Mouse (Mus musculus) MEL (cell line): Measurements from ENCODE around the gene Prelid3b. TPM values are rescaled to one million over a fixed set of nuclear protein-coding genes. Genes with fewer than 3 reads are reported as not detected.

Experiments
- DNase-seq: peaks from one replicate; pipeline ENCODE4 v3.0.0; 2011; ENCODE audit warnings: low read depth, low spot score
- H3K27ac ChIP-seq: 2 replicates; pipeline ENCODE4 v1.5.1; 2012; ENCODE audit warnings: low read depth, mild to moderate bottlenecking, control low read depth, low read length, moderate library complexity; ENCODE audit not compliant: control insufficient read depth
- H3K27me3 ChIP-seq, 2 experiments: fragments of 150-350 bp in 1 of 2; sonication (generic) in 1 of 2; 2 replicates each; pipeline ENCODE4 v1.6.1; 2012; ENCODE audit warnings: low read length in 2 of 2, mild to moderate bottlenecking in 2 of 2, improper control_type of control experiment in 1 of 2, moderate library complexity in 1 of 2; ENCODE audit not compliant: insufficient read depth in 2 of 2, control insufficient read depth in 1 of 2
- H3K36me3 ChIP-seq, 2 experiments: 2 replicates each; pipeline ENCODE4 v1.6.1; 2012 to 2014; ENCODE audit warnings: low read length in 2 of 2, improper control_type of control experiment in 1 of 2, inconsistent platforms in 1 of 2, mild to moderate bottlenecking in 1 of 2; ENCODE audit not compliant: insufficient read depth in 2 of 2, control insufficient read depth in 1 of 2
- H3K4me1 ChIP-seq, 2 experiments: fragments of 150-350 bp in 1 of 2; sonication (generic) in 1 of 2; 2 replicates each; pipeline ENCODE4 v1.6.1; 2012; ENCODE audit warnings: low read length in 2 of 2, improper control_type of control experiment in 1 of 2, mild to moderate bottlenecking in 1 of 2; ENCODE audit not compliant: insufficient read depth in 2 of 2, control insufficient read depth in 1 of 2
- H3K4me3 ChIP-seq, 2 experiments: fragments of 150-350 bp in 1 of 2; sonication (generic) in 1 of 2; 2 replicates each; pipeline ENCODE4 v1.5.1; 2012; ENCODE audit warnings: low read depth in 2 of 2, low read length in 2 of 2, mild to moderate bottlenecking in 2 of 2, moderate library complexity in 2 of 2, control low read depth in 1 of 2, improper control_type of control experiment in 1 of 2; ENCODE audit not compliant: control insufficient read depth in 1 of 2, insufficient read depth in 1 of 2
- H3K79me2 ChIP-seq: 2 replicates; pipeline ENCODE4 v1.6.1; 2012; ENCODE audit warnings: mild to moderate bottlenecking, low read length, moderate library complexity; ENCODE audit not compliant: control insufficient read depth, poor library complexity, insufficient read depth
- H3K9ac ChIP-seq: 2 replicates; pipeline ENCODE4 v1.6.1; 2012; ENCODE audit warnings: low read depth, mild to moderate bottlenecking, control low read depth, low read length, moderate library complexity; ENCODE audit not compliant: control insufficient read depth, poor library complexity, severe bottlenecking
- H3K9me3 ChIP-seq: fragments of 150-350 bp; sonication (generic); replicated peaks from 2 replicates; pipeline ENCODE4 v1.6.1; 2012; ENCODE audit warnings: mild to moderate bottlenecking, low read length, improper control_type of control experiment, moderate library complexity; ENCODE audit not compliant: insufficient read depth
- CHD1 ChIP-seq: IDR thresholded peaks from 2 replicates; pipeline ENCODE4 v1.6.1; 2012; ENCODE audit warnings: low read depth, mild to moderate bottlenecking, inconsistent platforms, low read length, improper control_type of control experiment
- E2F4 ChIP-seq: IDR thresholded peaks from 2 replicates; pipeline ENCODE4 v1.6.1; 2011; ENCODE audit warnings: low read depth, low read length, improper control_type of control experiment, borderline replicate concordance
- EP300 ChIP-seq, 2 experiments: IDR thresholded peaks; 2 replicates each; pipeline ENCODE4 v1.6.1; 2011; ENCODE audit warnings: improper control_type of control experiment in 2 of 2, low read length in 2 of 2, low read depth in 1 of 2, mild to moderate bottlenecking in 1 of 2
- ETS1 ChIP-seq: IDR thresholded peaks from 2 replicates; pipeline ENCODE4 v1.6.1; 2012; ENCODE audit warnings: low read depth, mild to moderate bottlenecking, inconsistent platforms, low read length, improper control_type of control experiment, moderate library complexity
- HCFC1 ChIP-seq: IDR thresholded peaks from 2 replicates; pipeline ENCODE4 v1.6.1; 2012; ENCODE audit warnings: low read depth, mild to moderate bottlenecking, inconsistent platforms, low read length, improper control_type of control experiment, moderate library complexity
- JUND ChIP-seq: IDR thresholded peaks from 2 replicates; pipeline ENCODE4 v1.6.1; 2011; ENCODE audit warnings: low read depth, mild to moderate bottlenecking, improper control_type of control experiment, low read length
- KAT2A ChIP-seq: conservative IDR thresholded peaks from 2 replicates; pipeline ENCODE4 v1.6.1; 2012; ENCODE audit warnings: low read depth, low read length, improper control_type of control experiment, inconsistent platforms
- MAFK ChIP-seq: IDR thresholded peaks from 2 replicates; pipeline ENCODE4 v1.6.1; 2011; ENCODE audit warnings: low read depth, mild to moderate bottlenecking, low read length, improper control_type of control experiment, borderline replicate concordance
- MAZ ChIP-seq: IDR thresholded peaks from 2 replicates; pipeline ENCODE4 v1.6.1; 2012; ENCODE audit warnings: low read depth, mild to moderate bottlenecking, inconsistent platforms, low read length, improper control_type of control experiment
- MEF2A ChIP-seq: IDR thresholded peaks from 2 replicates; pipeline ENCODE4 v1.6.1; 2014; ENCODE audit warnings: low read depth, mild to moderate bottlenecking, inconsistent platforms, low read length, improper control_type of control experiment; ENCODE audit not compliant: poor library complexity, insufficient replicate concordance, severe bottlenecking; ENCODE audit errors: extremely low read depth
- MXI1 ChIP-seq: IDR thresholded peaks from 2 replicates; pipeline ENCODE4 v1.6.1; 2011; ENCODE audit warnings: mild to moderate bottlenecking, low read depth, low read length, improper control_type of control experiment
- MYB ChIP-seq: IDR thresholded peaks from 2 replicates; pipeline ENCODE4 v1.6.1; 2011; ENCODE audit warnings: mild to moderate bottlenecking, low read depth, low read length, improper control_type of control experiment
- POLR2AphosphoS2 ChIP-seq: IDR thresholded peaks from 2 replicates; pipeline ENCODE4 v1.6.1; 2011; ENCODE audit warnings: low read length, improper control_type of control experiment
- POLR2AphosphoS5 ChIP-seq: IDR thresholded peaks from 2 replicates; pipeline ENCODE4 v1.6.1; 2012; ENCODE audit warnings: low read depth, borderline replicate concordance, mild to moderate bottlenecking, inconsistent platforms, low read length, moderate library complexity, mixed read lengths
- TBP ChIP-seq: IDR thresholded peaks from 2 replicates; pipeline ENCODE4 v1.8.0; 2011; ENCODE audit warnings: low read depth, low read length, improper control_type of control experiment
- TCF12 ChIP-seq: IDR thresholded peaks from 2 replicates; pipeline ENCODE4 v1.6.1; 2014; ENCODE audit warnings: low read depth, mild to moderate bottlenecking, inconsistent platforms, low read length, improper control_type of control experiment, moderate library complexity
- USF2 ChIP-seq, 2 experiments: IDR thresholded peaks; 2 replicates each; pipeline ENCODE4 v1.6.1; 2011 to 2012; ENCODE audit warnings: improper control_type of control experiment in 2 of 2, low read length in 2 of 2, borderline replicate concordance in 1 of 2, inconsistent platforms in 1 of 2, low read depth in 1 of 2, mild to moderate bottlenecking in 1 of 2; ENCODE audit not compliant: insufficient read depth in 1 of 2
- ZKSCAN1 ChIP-seq: IDR thresholded peaks from 2 replicates; pipeline ENCODE4 v1.6.1; 2012; ENCODE audit warnings: low read depth, mild to moderate bottlenecking, inconsistent platforms, low read length, improper control_type of control experiment, moderate library complexity
- ZMIZ1 ChIP-seq: IDR thresholded peaks from 2 replicates; pipeline ENCODE4 v1.6.1; 2012; ENCODE audit warnings: low read depth, mild to moderate bottlenecking, inconsistent platforms, low read length, improper control_type of control experiment, moderate library complexity
- polyA plus RNA-seq, 2 experiments: library from polyadenylated mRNA; stranded (reverse) in 1 of 2; unstranded in 1 of 2; fragments of >175 nt in 1 of 2; fragments of >200 nt in 1 of 2; gene quantifications; 2 replicates each; pipeline versions ENCODE4 v1.2.1 to v1.2.4; 2012; ENCODE audit warnings: low replicate concordance in 2 of 2, low read depth in 1 of 2; ENCODE audit not compliant: insufficient read length in 2 of 2, insufficient read depth in 1 of 2, missing spikeins in 1 of 2
- total RNA-seq: library from RNA; depleted of rRNA; stranded (reverse); fragments of 300-350 nt; gene quantifications from 2 replicates; pipeline ENCODE4 v1.2.3, GENCODE M21; 2012

Prelid3b gene
- total and polyA plus RNA-seq, 3 experiments: 142 to 210 (median 189) TPM

DNA sequence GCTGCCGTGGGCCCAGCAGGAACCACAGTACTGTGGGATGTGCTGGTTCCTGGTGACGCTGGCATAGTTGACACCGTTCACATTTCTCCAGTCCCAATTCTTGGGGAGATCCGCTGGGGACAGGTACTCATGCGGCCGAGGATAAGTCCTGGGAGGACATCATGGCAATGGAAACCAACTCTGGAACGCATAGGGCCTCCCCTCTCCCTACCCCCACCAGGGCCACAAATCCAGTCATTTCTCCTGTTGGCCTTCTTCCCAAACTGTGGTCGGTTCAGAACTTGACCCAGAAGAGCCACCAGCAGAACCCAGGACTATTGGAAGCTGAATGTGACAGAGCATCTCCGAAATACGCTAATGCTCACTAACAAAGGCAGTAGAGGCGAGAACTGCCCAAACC is 34.7 kb downstream of the Prelid3b start:
- peak overlapping the region; percentile 83 to 96 for H3K4me3 ChIP-seq
- H3K9ac ChIP-seq: peak overlapping the region; percentile 63
- no peak for TF ChIP-seq MYB
- TF ChIP-seq E2F4: no peak
- TF ChIP-seq ZKSCAN1: no peak
- H3K79me2 ChIP-seq: peaks cover 4% of the 10 kb centered on the region; the same call in 1 of the 2 replicates
- no peaks in the 10 kb centered on the region for H3K27me3 ChIP-seq
- peaks cover 5 to 35% of the 10 kb centered on the region in 2 experiments; a peak in 3 of 4 replicates for H3K4me1 ChIP-seq
- DNase-seq: no peak
- no peak overlapping the region for H3K27ac ChIP-seq
- no peaks in the 10 kb centered on the region for H3K9me3 ChIP-seq
- peaks cover 0 to 16% of the 10 kb centered on the region in 2 experiments; a peak in 2 of 4 replicates for H3K36me3 ChIP-seq

- H3K9ac ChIP-seq: no peak overlapping the region
These were observed 35.2 kb downstream of the Prelid3b start for GRCm38 (mm10) chr2:174437697-174437982.

GRCm38 (mm10) chr2:174436916-174437696 is 35.8 kb downstream of the Prelid3b start:
- Histone ChIP-seq H3K27me3 (no peaks in the 10 kb centered on the region), H3K27ac (peak overlapping the region; percentile 39), H3K36me3 (peaks cover 0 to 16% of the 10 kb centered on the region in 2 experiments; a peak in 2 of 4 replicates), H3K4me3 (peak overlapping the region in 1 of 2 experiments; percentile 12; a peak in 1 of 4 replicates), H3K79me2 (peaks cover 4% of the 10 kb centered on the region; the same call in 1 of the 2 replicates), H3K9me3 (no peaks in the 10 kb centered on the region), H3K9ac (peak overlapping the region; percentile 21), H3K4me1 (peaks cover 5 to 35% of the 10 kb centered on the region in 2 experiments; a peak in 3 of 4 replicates)
- peak; percentile 38 for DNase-seq
- TF ChIP-seq ZKSCAN1 (no peak), ZMIZ1 (no peak), MAFK (no peak), MEF2A (no peak), POLR2AphosphoS2 (no peak), EP300 (IDR thresholded peaks at IDR 0.05; ENCODE audit: low read depth in 1 of 2, low read length in 2 of 2) (no peak), POLR2AphosphoS5 (no peak), USF2 (IDR thresholded peaks at IDR 0.05; ENCODE audit: borderline replicate concordance in 1 of 2, insufficient read depth in 1 of 2, low read depth in 1 of 2, low read length in 2 of 2) (no peak), MAZ (no peak), KAT2A (no peak), HCFC1 (no peak), TBP (no peak), ETS1 (no peak), JUND (no peak)

More at GRCm38 (mm10) chr2:174437697-174437982, 35.2 kb downstream of the Prelid3b start:
- H3K79me2 ChIP-seq: peaks cover 4% of the 10 kb centered on the region; the same call in 1 of the 2 replicates
- TF ChIP-seq E2F4 (no peak), KAT2A (no peak), MXI1 (no peak), CHD1 (no peak), TCF12 (no peak), MYB (no peak), MAFK (no peak), MEF2A (no peak)
- TF ChIP-seq, all 39 proteins: peak for 0
- no peak overlapping the region for H3K27ac ChIP-seq
- no peak for DNase-seq
- no peak overlapping the region; a peak in 1 of 4 replicates for H3K4me3 ChIP-seq
- peaks cover 0 to 16% of the 10 kb centered on the region in 2 experiments; a peak in 2 of 4 replicates for H3K36me3 ChIP-seq
- no peaks in the 10 kb centered on the region for H3K27me3 ChIP-seq
- no peaks in the 10 kb centered on the region for H3K9me3 ChIP-seq
- peaks cover 5 to 35% of the 10 kb centered on the region in 2 experiments; a peak in 3 of 4 replicates for H3K4me1 ChIP-seq
